Mouse (Mus musculus) kidney, adult 2 months (tissue): ENCODE results near the gene Dctn1.

Source experiments
- CTCF ChIP-seq: fragments of 200-500 bp; conservative IDR thresholded peaks from 2 replicates; pipeline ENCODE4 v1.5.1; 2011; ENCODE audit warnings: low read depth, mild to moderate bottlenecking, control low read depth, low read length, moderate library complexity, mixed read lengths; ENCODE audit not compliant: insufficient read depth, insufficient read length
- POLR2A ChIP-seq: fragments of 200-500 bp; IDR thresholded peaks from one replicate; pipeline ENCODE4 v1.6.1; 2011; ENCODE audit warnings: low read depth, low read length, control low read depth

GRCm38 (mm10) chr6:83206321-83206720 is 40.6 kb downstream of the Dctn1 start:
- TF ChIP-seq CTCF (no peak), POLR2A (no peak)
